Mouse (Mus musculus) heart, embryonic 12.5 days (tissue): Measurements from ENCODE around the gene Gsdma3. TPM values are rescaled to one million over a fixed set of nuclear protein-coding genes. Genes with fewer than 3 reads are reported as not detected.

Experiments
- ATAC-seq: fragments of 200-750 bp; cut with Nextera tagmentation; 2 replicates; pipeline ENCODE4 v1.8.0; 2017; ENCODE audit warnings: moderate TSS enrichment, moderate library complexity; ENCODE audit not compliant: insufficient number of reproducible peaks, low FRiP score
- H3K27ac ChIP-seq: fragments of 300-500 bp; sonication (generic); 2 replicates; pipeline ENCODE4 v1.5.1; 2016; ENCODE audit warnings: mild to moderate bottlenecking, moderate library complexity; ENCODE audit not compliant: poor library complexity, severe bottlenecking
- H3K27me3 ChIP-seq: fragments of 300-500 bp; sonication (generic); replicated peaks from 2 replicates; pipeline ENCODE4 v1.6.1; 2016; ENCODE audit warnings: mild to moderate bottlenecking, moderate library complexity
- H3K36me3 ChIP-seq: fragments of 300-500 bp; sonication (generic); 2 replicates; pipeline ENCODE4 v1.6.1; 2016; ENCODE audit warnings: mild to moderate bottlenecking, moderate library complexity
- H3K4me1 ChIP-seq: fragments of 300-500 bp; sonication (generic); replicated peaks from 2 replicates; pipeline ENCODE4 v1.6.1; 2016; ENCODE audit warnings: mild to moderate bottlenecking
- H3K4me2 ChIP-seq: fragments of 300-500 bp; sonication (generic); 2 replicates; pipeline ENCODE4 v1.6.1; 2016; ENCODE audit warnings: mild to moderate bottlenecking, moderate library complexity
- H3K4me3 ChIP-seq: fragments of 300-500 bp; sonication (generic); 2 replicates; pipeline ENCODE4 v1.5.1; 2016; ENCODE audit warnings: mild to moderate bottlenecking
- H3K9ac ChIP-seq: fragments of 300-500 bp; sonication (generic); 2 replicates; pipeline ENCODE4 v1.6.1; 2016; ENCODE audit warnings: mild to moderate bottlenecking, moderate library complexity
- H3K9me3 ChIP-seq: fragments of 300-500 bp; sonication (generic); replicated peaks from 2 replicates; pipeline ENCODE4 v1.6.1; 2016; ENCODE audit warnings: mild to moderate bottlenecking, moderate library complexity
- WGBS: fragments of 180-500 bp; shearing (Covaris S2); methylation state at CpG from one replicate; pipeline ENCODE4 v1.1.7; 2016; 5-methylcytosine and 5-hydroxymethylcytosine counted together
- polyA plus RNA-seq: library from polyadenylated mRNA; unstranded; fragments of >200 nt; fragmentation: Nextera tagmentation; extraction: Ambion mirVana; gene quantifications from 2 replicates; pipeline ENCODE4 v1.2.1, GENCODE M21; 2016

The Gsdma3 gene
- polyA plus RNA-seq, 1 experiment from 2014 or later = not detected

- 91% methylated on average over 4 of the region's 4 CpGs for WGBS
- no peaks in the 10 kb centered on the region for H3K9me3 ChIP-seq
- H3K4me3 ChIP-seq = no peak overlapping the region
- no peak for ATAC-seq
- peaks cover 8% of the 10 kb centered on the region for H3K4me1 ChIP-seq
- peaks cover 73% of the 10 kb centered on the region for H3K36me3 ChIP-seq
- no peaks in the 10 kb centered on the region for H3K27me3 ChIP-seq
- H3K4me2 ChIP-seq = no peak overlapping the region
- no peak overlapping the region for H3K9ac ChIP-seq
- no peak overlapping the region for H3K27ac ChIP-seq
Measured at GRCm38 (mm10) chr11:98686976-98687375, 60.8 kb downstream of the Gsdma3 start.

Other genes with a start within 250 kb of the Gsdma3 start
- gene Tcap, start 242.5 kb upstream of the Gsdma3 start, polyA plus RNA-seq = 143 and 152 TPM in 2 replicates
- gene Pnmt, start 239.9 kb upstream of the Gsdma3 start, polyA plus RNA-seq = 1.7 and 2.0 TPM in 2 replicates
- gene Pgap3, start 225.9 kb upstream of the Gsdma3 start, polyA plus RNA-seq = 20.0 and 20.6 TPM in 2 replicates
- gene Erbb2, start 213.9 kb upstream of the Gsdma3 start, polyA plus RNA-seq = 66.7 and 67.1 TPM in 2 replicates
- gene Mien1, start 187.4 kb upstream of the Gsdma3 start, polyA plus RNA-seq = 102 and 104 TPM in 2 replicates
- 1.2 and 2.1 TPM in 2 replicates for gene Grb7, start 180.0 kb upstream of the Gsdma3 start, polyA plus RNA-seq
- gene Ikzf3, start 80.3 kb upstream of the Gsdma3 start, polyA plus RNA-seq = 0.06 and 0.26 TPM in 2 replicates
- gene Zpbp2, start 75.3 kb upstream of the Gsdma3 start, polyA plus RNA-seq = 0.28 and 0.52 TPM in 2 replicates
- gene Ormdl3, start 39.0 kb upstream of the Gsdma3 start, polyA plus RNA-seq = 66.9 and 71.0 TPM in 2 replicates
- gene Lrrc3c, start 28.1 kb upstream of the Gsdma3 start, polyA plus RNA-seq = not detected in 2 replicates
- 0.18 and 0.47 TPM in 2 replicates for gene Gm12355, start 699 bp upstream of the Gsdma3 start, polyA plus RNA-seq
- gene Gsdma2, start 20.4 kb downstream of the Gsdma3 start, polyA plus RNA-seq = not detected in 2 replicates
- gene Gsdma, start 38.0 kb downstream of the Gsdma3 start, polyA plus RNA-seq = not detected in 2 replicates
- 184 and 190 TPM in 2 replicates for gene Psmd3, start 56.2 kb downstream of the Gsdma3 start, polyA plus RNA-seq
- not detected in 2 replicates for gene Csf3, start 74.9 kb downstream of the Gsdma3 start, polyA plus RNA-seq
- gene Med24, start 103.1 kb downstream of the Gsdma3 start, polyA plus RNA-seq = 45.9 and 48.1 TPM in 2 replicates
- 27.0 and 29.8 TPM in 2 replicates for gene Thra, start 114.3 kb downstream of the Gsdma3 start, polyA plus RNA-seq
- 6.4 TPM in 2 replicates for gene Nr1d1, start 149.0 kb downstream of the Gsdma3 start, polyA plus RNA-seq
- 20.3 and 21.4 TPM in 2 replicates for gene Msl1, start 169.2 kb downstream of the Gsdma3 start, polyA plus RNA-seq
- gene Casc3, start 178.5 kb downstream of the Gsdma3 start, polyA plus RNA-seq = 31.8 and 33.3 TPM in 2 replicates
- 0.51 and 1.0 TPM in 2 replicates for gene Rapgefl1, start 210.4 kb downstream of the Gsdma3 start, polyA plus RNA-seq
- 3.0 and 3.3 TPM in 2 replicates for gene Wipf2, start 237.3 kb downstream of the Gsdma3 start, polyA plus RNA-seq